Mouse (Mus musculus): ENCODE results near the gene Pde6h.
"Not testable (repeated sequence)": the region's sequence is repeated elsewhere in the genome, so short reads cannot be mapped to it uniquely, and the experiment has no call there.

The Pde6h gene

DNA sequence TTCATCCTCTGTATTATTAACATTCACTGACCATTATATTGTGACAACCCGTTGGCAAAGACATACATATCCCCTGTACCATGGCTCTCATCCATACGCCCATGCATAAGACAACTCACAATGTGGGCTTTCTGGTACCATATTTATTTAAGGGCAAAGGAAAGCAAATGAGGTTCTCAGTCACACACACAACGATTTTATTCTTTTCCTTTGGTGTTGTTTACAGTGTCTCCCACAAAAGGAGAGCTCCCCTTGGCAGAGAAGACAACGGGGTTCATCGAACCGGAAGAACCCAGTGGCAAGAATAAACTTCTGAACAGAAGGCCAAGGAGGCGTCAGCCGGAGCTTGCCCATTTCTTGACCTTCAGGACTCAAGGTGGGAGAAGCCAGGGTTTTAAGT, at the start of gene Pde6h:
Pde6h (plus strand) TSS at position 301 of the 400 bp plus-strand sequence.
- no peak for DNase-seq (ENCODE audit: low read depth)

DNA sequence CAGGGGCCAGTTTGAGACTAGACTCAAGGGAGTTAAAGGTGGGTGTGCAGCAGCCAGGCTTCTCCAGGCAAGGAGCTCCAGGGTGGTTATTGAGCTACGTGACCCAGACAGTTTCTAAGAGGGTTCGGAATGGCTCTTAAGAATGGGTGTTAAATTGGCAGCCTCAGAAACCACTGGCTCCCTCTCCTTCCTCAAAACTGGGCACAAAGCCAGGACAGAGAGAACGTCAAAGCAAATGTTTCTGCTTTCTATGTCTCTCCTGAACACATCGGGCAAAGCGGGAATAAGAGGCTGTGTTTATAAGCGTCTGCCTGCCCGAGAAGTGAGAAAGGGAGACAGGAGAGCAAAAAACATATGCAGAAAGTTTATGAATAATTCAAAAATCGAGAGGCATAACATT, 49.0 kb upstream of the Pde6h start:
- no peak for DNase-seq (ENCODE audit: low read depth)

DNA sequence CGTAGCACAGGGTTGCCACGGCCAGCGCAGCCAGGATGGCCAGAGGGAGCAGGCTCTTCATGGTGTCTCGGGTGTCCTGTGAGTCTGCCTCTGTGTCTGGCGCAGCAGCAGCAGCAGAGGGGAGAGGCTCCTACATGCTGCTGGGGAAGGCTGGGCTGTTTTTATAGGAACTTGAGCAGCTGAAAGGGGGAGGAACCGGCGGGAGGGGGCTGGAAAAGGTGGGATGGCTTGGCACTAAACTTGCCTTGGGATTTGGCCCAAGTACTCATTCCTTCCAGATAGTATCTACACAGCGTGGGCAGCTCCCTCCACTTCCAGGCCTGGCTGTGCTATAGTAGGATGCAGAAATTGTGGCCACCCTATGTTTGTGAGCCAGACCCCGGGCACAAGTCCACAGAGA, 48.0 kb upstream of the Pde6h start, which contains the start of gene Mgp:
Mgp (minus strand) TSS at position 154 of the 400 bp plus-strand sequence.
- DNase-seq (ENCODE audit: low read depth) = no peak

DNA sequence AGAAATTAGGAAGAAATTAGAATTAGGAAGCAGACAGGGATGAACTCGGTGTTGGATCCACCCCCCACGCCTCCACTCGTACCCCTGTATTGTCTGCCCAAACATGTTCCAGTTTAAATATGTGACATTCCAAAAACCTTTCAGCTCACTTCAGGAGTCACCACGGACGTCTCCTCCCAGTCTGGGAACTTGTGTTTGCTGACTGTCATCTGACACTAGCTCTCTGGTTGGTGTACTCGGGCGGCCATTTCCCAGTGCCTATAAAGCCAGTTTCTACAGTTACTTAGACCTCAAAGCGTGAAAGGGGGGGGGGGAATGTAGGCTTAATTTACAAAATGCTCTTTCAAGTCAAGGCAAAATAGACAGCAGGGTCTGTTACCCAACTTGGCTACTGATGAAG, 42.0 kb upstream of the Pde6h start:
- no peak for DNase-seq (ENCODE audit: low read depth)

DNA sequence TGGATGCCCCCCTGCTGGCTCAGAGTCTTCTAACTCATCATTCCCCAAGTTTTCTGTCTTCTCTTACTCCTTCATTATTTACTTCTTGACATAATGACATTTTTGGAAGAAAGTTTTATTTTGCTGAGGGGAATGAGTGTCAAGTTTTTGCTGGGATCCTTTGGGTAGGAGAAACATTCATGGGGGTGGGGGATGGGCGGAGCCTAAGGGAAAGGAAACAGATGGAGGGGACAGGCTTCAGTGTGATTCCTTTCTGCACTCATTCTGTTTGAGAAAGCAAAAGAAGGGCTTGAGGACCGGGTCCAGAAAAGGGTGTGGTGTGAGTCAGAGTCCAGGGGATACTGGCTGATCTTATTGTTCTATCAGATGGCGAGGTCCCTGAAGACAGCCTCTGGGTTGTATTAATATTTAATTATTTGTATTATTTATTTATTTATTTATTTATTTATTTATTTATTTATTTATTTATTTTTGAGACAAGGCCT, 40.2 kb upstream of the Pde6h start:
- no peak for DNase-seq (ENCODE audit: low read depth)

DNA sequence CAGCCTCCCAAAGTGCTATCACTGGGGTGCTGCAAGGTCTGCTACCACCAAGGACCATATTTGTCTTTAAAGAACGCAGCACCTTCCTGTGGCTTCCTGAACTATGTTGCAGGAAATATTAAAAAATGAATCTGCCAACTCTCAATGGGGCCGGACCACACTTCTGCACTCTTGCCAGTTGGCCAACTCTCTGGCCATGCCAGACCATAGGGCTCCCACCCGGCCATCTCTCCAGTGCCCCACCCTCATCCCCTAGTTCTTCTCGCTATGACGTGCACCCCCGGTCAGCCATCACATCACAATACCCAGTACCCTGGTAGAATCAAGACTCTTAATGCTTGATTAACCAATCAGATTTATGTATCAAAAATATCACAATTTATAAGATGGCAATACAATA, 39.7 kb upstream of the Pde6h start:
- no peak for DNase-seq (ENCODE audit: low read depth)

DNA sequence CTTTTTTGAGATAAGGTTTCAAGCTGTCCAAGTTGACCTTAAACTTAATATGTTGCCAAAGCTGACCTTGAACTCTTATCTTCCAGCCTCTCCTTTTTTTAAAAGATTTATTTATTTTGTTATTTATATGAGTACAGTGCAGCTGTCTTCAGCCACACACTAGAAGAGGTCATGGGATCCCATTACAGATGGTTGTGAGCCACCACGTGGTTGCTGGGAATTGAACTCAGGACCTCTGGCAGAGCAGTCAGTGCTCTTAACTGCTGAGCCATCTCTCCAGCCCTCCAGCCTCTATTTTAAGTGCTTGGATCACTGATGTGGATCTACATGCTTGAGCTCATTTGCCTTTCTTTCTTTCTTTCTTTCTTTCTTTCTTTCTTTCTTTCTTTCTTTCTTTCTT, 38.9 kb upstream of the Pde6h start:
- not testable (repeated sequence) for DNase-seq (ENCODE audit: low read depth)

DNA sequence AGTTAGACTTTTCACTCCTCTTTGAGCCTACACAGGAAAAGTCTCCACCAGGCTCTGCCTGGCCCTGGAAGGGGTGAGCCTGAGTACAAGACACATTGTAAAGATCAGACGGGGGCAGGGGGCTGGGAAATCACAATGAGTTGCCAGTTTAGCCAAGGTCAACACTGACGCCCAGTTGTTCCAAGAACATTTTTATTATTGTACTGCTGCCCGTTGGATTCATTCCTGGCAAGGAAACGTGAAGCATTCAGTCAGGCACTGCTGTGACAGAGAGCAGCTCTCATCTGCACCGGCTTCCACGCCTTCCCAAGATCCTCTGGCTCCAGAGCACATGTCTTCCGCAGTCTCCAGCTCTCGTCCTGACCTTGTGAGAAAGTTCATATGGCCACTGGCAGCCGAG, 35.8 kb upstream of the Pde6h start:
- no peak for DNase-seq (ENCODE audit: low read depth)

DNA sequence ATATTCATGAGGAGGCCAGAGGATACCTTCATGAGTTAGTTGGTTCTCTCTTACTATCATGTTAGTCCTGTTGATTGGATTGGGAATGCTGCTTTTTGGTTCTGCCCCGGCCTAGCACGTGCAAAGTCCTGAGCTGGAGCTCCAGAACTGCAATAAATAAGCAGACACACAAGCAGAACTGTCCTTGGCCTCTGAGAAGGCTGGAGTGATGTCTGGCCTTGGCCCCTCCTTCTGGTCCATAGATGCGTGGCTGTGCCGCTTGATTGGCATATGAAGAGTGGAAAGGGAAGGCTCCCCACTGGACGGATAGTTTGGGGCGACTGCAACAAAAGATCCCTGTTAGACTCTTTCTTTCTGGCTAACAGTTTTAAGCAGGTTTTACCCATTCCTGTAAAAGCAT, 34.6 kb upstream of the Pde6h start:
- no peak for DNase-seq (ENCODE audit: low read depth)

DNA sequence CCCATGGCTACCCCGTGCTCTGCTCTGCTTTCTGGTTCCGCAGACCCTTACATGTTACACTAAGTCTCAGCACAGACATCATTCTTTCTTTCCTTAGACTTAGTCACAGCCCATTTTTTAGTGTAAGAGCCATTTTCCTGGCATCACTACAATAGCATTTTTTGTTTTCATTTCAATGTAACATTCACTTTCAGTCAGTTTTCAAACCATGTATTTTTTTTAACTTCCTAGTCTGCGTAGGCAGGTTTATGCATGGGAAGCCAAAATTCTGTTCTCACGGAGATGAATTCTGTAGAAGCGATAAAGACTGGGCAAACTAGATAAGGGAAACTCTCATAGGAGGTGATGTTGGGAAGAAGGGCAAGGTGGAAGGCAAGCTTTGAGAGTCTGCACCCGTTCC, 34.1 kb upstream of the Pde6h start:
- no peak for DNase-seq (ENCODE audit: low read depth)

DNA sequence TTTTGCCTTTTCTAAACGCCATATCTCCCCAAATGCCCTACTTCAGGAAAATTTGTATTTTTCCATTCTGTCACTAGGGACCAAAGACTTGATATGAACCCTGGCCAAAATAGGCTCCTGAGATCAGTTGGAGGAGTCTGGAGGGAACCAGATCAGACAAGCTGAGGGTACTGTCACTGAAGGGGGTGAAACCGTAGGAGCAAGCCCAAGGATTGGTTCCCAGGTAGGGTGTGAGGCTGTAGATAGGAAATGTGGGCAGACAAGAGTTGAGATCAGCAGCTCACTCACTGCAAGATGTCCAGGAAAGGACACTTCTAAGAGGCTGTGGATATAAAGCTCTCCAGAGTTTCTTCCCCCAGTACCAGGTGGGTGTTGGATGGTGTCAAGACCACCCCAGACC, 31.6 kb upstream of the Pde6h start:
- DNase-seq (ENCODE audit: low read depth) = no peak

DNA sequence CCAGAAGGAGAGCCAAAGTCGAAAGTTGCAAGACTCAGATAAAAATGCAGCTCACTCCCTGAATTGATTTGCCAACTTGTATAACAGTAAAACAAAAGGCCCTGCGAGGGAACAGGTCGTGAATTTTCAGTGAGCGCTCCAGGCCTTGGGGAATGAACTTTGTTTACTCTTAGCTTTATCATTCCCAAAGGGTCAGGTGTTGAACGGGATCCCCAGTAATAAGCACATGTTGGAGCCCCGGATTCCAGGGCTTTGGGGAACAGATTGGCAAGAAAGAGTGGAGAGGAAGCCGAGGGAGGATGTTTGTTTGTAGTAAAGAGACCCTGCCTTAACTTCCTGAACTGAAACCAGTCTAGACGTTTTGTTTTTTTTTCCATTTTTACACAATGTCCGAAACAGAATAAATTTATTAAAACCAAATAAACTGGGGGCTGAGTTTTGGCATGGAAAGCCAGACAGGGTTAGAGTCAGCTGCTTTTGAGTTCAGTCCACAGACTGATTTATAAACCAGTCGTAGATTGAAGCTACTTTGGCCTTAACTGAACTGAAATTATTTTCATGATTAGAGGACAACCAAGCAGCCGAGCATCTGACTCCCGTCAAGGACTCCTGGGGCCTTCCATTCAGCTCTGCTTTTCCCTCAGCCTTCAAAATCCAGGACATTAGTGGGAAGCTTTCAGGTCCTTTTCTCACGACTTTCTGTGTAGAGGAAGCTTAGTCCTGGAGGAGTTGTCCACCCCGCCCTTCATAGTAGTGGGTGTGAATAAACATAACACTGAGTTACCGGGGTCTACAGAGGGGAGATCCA, 28.9 kb upstream of the Pde6h start:
- DNase-seq (ENCODE audit: low read depth) = no peak

DNA sequence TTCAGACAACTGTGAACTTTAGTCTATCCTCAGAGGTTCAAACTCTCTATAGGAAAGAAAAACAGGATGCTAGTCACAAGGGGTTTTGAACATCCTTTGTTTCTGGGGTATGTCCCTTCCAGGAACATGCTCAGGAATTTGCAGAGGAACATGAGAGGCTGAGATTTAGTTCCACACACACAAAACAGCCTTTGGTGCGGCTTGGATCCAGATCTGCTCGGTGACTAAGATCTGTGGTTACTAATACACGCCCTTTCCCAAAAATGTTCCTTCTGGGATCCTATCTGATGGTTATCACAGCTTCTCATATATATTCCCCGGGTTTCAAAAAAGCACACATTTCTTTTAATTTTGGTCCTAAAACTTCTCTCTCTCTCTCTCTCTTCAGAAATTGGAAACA, 25.8 kb upstream of the Pde6h start:
- no peak for DNase-seq (ENCODE audit: low read depth)

DNA sequence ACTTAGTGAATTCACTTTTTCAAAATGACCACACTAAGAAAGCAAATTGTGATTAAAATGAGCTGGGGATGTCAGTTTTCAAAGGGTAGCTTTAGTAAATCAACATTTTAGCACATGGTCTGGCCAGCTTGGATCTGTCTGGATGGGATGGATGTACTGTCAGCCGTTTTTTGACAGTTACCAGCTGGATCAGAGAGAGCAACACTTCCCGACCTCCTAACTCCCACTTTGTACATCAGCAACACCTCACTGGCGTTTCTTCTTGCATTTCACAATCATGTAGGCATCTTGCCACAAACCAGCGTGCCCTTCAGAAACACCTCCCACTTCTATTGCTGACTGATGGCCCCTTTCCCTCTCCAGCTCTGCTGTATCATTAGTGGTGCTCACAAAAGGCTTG, 25.4 kb upstream of the Pde6h start:
- DNase-seq (ENCODE audit: low read depth) = no peak

DNA sequence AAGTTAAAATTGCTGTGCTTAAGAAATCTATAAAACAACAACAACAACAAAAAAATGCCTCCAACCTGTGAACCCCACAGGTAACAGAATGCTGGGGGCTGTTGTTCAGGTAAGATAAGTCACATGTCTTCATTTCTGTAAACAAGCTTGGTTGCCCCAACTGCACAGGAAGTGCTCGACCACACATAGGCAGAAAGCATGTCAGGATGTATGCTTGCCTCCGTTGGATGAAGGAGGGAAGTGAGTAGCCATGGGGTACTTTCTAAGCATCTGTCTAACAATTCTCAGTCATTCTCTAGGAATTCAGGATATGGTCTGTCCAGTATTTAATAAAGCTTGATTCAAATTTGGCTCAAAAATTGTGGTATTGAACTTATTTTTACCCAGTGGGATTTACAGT, 24.7 kb upstream of the Pde6h start:
- no peak for DNase-seq (ENCODE audit: low read depth)

DNA sequence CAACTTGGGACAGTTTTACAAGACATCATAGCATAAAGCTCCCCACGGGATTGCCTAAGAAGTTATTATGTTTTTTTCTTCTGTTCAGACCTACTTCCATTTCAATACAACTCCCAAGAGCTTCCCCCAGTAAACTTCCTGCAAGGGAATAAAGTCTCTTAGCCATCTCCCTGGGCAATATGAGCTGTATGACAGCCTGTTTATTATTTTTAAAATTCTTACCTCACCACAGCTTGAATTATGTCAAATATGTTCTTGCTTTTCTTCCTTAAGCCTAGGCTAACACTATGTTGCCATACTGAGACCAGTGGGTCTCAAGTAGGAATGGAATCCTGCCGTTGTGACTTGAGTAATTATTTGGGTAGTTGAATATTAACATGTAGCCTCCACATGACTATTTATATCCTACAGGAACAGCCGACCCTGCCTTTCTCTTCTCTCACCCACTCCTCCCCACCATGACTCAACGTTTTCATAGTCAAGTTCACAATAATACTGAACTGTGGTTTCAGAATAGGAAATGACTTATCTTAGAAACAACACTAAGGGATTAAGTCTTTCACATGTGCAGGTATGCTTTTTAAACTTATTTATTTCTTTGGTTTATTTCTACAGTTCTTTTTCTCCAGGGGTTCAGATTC, 23.1 kb upstream of the Pde6h start:
- no peak for DNase-seq (ENCODE audit: low read depth)

DNA sequence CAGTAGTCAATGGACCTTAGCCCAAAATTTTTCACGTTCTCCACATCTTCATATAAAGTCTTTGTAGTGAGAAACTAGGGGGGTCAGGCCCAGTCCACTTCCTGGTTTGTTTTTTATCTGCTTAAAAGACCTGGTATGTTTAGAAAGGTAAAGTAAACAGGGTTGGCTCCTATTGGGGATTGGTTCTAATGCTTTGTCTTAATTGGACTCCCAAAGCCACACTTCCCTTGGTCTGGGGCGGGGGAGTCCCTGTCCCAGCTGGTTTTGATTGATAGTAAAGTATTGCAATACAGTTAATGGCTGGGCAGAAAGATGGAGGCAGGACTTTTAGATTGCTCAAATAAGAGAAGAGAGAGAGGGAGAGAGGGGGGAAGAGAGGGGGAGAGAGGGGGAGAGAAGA, 22.6 kb upstream of the Pde6h start:
- no peak for DNase-seq (ENCODE audit: low read depth)

DNA sequence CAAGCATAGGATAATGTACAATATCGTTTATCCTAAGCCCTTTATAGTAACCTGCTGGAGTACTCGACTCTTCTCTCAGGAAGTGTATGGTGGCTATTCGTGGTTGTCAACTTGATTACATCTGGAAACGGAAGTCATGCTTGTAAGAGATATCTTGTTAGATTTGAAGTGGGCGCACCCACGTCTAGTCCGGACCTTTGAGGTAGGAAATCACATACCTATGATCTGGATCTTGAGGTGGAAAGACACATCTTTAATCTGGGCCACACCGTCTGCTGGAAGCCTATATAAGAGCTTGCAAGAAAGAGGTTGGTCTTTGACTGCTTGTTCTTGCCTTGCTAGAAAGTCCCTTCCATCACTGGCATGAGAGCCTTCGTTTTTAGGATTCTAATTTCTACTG, 21.1 kb upstream of the Pde6h start:
- no peak for DNase-seq (ENCODE audit: low read depth)

DNA sequence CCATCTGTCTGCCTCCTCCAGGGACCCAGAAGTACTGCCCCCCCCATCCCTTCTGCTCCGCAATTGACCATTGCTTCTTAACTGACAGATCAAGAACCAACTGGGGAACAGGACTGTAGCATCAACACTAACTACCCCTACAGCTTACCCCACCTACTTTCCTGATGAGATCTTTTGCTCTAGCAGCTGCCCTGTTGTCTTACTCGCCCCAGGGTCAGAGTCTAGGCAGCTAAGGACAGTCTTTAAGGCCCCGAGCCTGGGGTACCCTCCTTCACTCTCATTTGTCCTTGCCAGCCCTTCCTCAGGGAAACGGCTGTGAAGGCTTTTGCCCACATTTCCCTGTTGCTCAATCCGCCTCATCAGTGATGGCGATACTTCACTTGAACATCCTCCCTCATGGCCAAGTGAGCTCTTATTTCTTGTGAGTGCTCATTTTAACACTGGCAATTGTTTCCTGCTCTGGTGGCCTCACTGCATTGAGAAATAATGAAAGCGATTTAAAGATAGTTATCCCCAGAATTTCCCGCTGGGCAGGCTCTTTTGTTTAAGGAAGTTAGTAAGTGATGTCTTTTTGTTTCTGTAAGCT, 19.7 kb upstream of the Pde6h start:
- DNase-seq (ENCODE audit: low read depth) = no peak

DNA sequence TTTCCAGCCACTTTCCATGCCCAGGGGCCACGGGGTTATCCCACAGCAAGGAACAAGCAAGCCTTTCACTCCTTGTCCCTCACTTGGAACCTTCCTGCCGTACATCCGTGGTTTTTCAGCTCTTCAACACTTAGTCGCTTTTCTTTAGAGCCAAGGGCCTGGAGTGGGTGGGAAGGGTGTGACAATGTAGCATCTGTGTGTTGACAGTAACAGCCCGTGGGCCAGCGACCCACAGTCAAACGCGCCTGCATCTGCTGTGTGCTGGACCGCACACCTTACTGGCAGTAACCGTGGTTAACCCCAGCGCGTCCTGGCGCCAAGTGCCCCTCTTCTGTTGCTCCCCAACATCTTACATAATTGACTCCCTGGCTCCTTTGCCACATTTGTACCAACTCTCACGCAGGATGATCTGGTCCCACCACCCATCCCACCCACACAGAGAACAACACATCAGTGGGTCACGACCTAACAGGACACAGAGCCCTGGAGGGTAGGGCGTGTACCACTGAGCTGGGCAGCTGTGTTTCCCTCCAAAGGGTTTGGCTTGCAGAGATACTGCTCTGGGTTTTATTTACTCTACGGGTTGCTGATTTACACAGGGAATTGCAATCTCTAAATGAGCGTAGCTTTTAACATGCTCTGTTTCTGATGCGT, 17.2 kb upstream of the Pde6h start:
- DNase-seq (ENCODE audit: low read depth) = no peak

DNA sequence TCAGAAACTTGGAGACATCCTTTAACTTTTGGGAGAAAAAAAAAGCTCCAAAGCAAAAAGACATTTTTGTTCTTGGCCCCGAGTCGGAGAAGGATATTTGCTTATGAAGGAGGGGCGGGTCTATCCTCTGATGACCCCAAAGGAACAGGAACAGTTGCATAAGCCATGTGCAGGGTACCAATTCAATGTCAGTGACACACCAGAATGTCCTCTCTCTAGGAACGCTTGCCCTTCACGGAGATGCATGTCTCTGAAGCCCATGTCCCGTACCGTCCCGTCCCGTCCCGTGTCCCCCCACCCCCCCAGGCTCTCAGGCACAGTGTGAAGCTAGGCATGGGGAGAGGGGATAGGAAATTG, 16.7 kb upstream of the Pde6h start:
- DNase-seq (ENCODE audit: low read depth) = no peak

DNA sequence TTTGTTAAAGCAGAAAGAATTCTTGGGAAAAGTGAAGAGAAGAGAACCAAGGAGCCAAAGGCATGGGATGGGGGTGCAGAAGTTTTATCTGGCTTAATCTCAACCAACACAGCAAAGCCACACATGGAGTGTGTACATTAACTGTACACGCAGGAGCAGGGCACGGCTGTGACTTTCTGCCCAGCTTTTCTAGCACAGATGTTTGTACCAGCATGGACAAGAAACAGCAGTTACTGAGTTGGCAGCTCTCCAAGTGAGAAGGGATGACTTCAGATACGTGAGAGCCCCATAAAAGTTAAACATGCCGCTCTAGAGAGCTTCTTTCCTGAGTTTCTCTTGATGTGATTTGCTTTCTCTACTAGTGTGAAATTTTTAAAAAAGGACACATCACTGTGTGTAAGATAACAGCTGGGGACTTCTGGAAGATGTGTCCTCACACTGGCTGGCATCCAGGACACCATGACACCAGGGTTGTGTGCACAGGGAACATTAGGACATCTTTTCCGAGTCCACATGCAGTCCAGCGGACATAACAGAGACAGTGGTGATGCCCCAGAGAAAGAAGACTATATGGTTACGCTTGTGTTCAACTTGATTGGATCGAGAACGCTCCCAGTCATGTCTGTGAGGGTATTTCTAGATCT, 13.3 kb upstream of the Pde6h start:
- DNase-seq (ENCODE audit: low read depth) = no peak
